Mouse (Mus musculus): ENCODE measurements at regions not wholly inside any gene's neighbourhood (a gene's known extent, or its start where the extent isn't known, plus 50 kb on each side); places are given as distances from the start of the nearest gene placed in this dataset.

- no peak for DNase-seq (ENCODE audit: low spot score in 2 of 2)
These were observed 53.7 kb upstream of the Gm26657 start for GRCm38 (mm10) chr4:56686141-56686540.

DNA sequence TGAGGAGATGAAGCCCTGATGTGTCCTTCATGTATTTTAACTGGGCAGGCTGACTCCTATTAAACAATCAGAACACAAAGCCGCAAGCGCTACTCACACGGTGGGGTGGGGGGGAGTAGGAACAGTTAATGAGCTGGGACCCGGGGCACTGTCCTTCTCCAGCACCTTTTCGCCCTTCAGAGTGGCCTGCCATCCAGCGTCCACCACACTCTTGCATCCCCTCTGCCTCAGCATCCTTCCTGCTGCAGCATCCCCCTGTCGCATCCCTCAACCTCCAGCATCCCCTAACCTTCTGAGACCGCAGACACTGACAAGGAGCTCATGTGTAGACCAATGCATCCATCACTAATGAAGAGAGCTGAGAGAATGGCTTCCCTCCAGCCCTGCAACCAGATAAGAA lies 54.2 kb upstream of the Gm26657 start:
- no peak for DNase-seq (ENCODE audit: low spot score in 2 of 2)

DNA sequence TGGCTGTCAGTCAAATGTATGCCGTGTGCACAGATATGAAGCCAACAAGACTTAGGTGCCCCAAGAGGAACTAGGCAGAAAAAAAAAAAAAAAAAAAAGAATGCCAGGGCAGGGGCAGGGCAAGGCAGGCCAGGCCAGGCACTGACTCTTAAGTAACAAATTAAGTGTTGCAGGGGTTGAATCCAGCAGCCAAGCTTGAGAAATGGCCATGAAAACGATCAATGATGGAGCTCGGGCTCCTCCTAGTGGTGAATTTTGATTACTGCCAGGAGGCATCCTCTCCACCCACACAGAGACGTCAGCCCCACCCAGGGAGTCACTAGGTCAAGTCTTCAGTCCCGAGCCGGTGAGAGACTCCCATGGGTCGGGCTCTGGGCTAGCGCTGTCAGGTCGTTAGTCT lies 54.7 kb upstream of the Gm26657 start:
- DNase-seq (ENCODE audit: low spot score in 2 of 2): peak; percentile 77 to 84

GRCm38 (mm10) chr4:56684031-56684430 lies 55.8 kb upstream of the Gm26657 start:
- no peak for DNase-seq (ENCODE audit: low spot score in 2 of 2)

- DNase-seq (ENCODE audit: low spot score in 2 of 2): no peak
These were observed 58.7 kb upstream of the Gm26657 start for GRCm38 (mm10) chr4:56681121-56681520.

- DNase-seq (ENCODE audit: low spot score in 2 of 2): no peak
These were observed 66.0 kb upstream of the Gm26657 start for GRCm38 (mm10) chr4:56673868-56674267.

GRCm38 (mm10) chr4:56664921-56665320 lies 74.9 kb upstream of the Gm26657 start:
- no peak for DNase-seq (ENCODE audit: low spot score in 2 of 2)

GRCm38 (mm10) chr4:56661816-56662215 lies 78.1 kb upstream of the Gm26657 start:
- no peak for DNase-seq (ENCODE audit: low spot score in 2 of 2)

- DNase-seq (ENCODE audit: low spot score in 2 of 2): no peak
These were observed 82.8 kb upstream of the Gm26657 start for GRCm38 (mm10) chr4:56657046-56657445.

DNA sequence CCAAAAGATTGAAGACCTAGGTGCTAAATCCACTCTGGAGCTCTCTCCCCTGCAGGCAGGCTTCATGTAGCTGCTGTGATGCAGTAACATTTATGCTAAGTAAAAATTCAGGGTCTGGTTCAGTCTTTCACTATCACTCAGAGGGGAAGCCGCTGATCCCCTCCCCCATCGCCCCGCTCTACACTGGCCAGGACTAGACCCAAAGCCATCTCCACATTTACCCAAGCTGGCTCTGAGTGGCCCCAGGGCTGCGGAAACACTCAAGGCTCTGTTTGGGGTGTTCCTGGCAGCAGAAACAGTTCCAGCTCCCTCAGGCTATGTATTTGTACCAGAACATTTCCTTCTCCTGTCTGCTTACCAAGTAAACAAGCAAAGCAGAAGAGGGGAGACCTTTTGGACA lies 85.5 kb upstream of the Gm26657 start:
- peak; percentile 63 to 69 for DNase-seq (ENCODE audit: low spot score in 2 of 2)

DNA sequence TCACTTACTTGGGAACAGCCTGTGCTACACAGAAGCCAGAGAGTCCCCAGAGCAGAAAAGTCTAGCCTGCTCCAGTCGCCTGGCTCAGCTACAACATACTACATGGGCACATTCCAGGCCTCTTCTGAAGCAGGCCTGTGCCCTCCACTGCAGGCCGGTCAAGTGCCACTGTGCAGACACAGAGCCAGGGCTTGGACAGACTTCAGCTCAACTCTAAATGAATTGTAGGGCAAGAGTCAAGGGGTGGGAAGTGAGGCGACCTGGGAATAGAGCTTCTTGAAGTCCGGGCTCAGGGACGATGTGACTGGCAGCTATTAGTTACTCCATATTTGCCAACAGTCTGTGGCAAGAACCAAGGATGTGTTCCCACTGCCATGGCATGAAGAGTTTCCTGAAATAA lies 87.1 kb upstream of the Gm26657 start:
- DNase-seq (ENCODE audit: low spot score in 2 of 2): no peak

DNA sequence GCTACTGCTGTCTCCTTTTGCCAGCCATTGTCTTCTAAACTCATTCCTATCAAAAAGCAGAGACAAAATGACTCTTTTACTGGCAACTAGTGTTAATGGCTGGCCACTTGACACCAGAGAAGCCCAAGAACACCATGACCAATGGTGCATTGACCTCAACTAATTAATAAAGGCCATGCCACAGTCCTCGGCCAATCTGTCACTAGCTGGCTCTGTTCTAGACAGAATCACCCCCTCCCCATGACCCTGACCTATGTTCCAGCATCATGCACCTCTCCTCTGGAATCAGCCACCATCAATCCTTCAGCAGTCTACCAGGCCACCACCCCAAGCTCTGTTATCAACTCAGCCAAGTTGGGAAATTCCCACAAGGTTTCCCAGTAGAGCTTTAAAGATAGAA lies 90.1 kb upstream of the Gm26657 start:
- no peak for DNase-seq (ENCODE audit: low spot score in 2 of 2)

DNA sequence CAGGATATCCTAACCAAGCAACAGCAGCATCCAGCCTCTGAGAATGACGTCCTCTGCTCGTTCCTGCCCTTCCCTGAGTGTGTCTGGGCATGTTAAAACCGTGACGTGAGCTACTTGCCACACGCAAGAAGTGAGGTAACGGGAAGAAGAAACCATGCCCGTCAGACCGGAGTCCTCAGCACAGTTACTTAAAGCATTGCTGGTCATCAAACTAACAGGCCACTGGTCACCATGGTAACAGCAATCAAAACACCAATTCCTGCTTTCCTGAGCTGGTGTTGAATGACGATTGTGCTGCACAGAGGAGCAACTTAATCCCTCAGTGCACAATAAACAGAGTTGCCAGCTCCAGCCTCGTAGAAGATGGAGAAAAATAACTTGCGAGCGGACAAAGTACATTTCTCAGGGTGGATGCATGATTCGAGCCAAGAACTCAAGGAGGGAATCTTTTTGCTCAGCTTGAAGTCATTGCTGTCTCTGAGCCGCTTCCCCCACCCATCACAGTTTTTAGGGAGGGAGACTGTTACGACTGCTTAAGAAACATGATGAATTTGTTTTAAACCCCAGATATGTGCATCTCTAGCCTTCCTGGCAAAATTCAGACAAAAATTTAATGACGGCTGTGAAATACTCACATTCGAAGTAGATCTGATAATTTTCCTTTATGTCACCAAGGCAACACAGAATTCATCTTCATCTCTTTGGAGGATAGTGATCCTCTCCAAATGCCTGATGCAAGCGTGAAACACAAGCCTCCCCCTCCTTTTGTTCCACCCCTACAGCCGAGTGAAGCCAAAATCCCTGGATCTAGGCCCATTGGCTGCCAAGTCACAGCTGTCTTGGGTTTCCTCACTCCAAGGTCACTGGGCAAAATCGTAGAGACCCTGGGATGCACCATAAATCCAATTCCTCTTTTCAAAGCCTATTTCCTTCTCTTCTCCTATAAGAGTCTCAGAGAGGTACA lies 95.6 kb upstream of the Gm26657 start:
- peak; percentile 36 to 65 for DNase-seq (ENCODE audit: low spot score in 2 of 2)

DNA sequence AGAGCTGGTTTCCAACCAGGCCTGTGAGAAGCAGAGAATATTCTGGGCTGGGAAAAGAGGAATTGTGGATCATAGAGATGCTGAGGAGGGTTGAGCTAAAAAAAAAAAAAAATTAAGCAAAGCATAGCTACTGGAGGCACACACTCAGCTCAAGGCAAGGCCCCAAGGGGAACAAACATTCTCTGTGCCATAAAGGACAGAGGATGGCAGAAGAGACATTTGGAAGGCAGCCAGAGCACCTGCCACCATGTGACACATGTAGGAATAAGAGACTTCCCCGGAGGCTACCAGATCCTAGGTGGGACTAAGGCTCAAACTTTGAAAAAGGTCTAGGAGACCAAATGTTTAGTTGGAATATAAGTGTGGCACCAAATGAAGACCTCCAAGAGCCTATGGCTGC lies 96.4 kb upstream of the Gm26657 start:
- DNase-seq (ENCODE audit: low spot score in 2 of 2): no peak

- no peak for DNase-seq (ENCODE audit: low spot score in 2 of 2)
These were observed 100.2 kb upstream of the Gm26657 start for GRCm38 (mm10) chr4:56639709-56640108.

GRCm38 (mm10) chr4:56638704-56639478 lies 101.0 kb upstream of the Gm26657 start:
- DNase-seq (ENCODE audit: low spot score in 2 of 2): no peak

DNA sequence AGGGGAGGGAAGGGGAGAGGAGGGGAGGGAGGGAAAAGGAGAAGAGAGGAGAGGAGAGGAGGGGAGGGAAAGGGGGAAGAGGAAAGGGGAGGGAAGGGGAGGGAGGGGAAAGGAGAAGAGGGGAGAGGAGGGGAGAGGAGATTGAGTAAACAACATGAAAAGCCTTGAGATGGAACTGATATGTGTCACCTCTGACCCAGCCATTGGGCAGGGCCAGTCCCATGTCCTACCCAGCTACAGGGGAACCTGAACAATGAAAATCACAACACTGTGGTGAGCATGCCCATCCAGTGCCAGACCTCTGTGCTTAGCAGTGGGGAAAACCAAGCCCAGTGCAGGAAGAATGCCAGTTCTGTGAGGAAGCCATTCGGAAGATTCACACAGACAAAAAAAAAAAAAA lies 103.6 kb upstream of the Gm26657 start:
- no peak for DNase-seq (ENCODE audit: low spot score in 2 of 2)

- no peak for DNase-seq (ENCODE audit: low spot score in 2 of 2)
These were observed 106.3 kb upstream of the Gm26657 start for GRCm38 (mm10) chr4:56633528-56633927.

DNA sequence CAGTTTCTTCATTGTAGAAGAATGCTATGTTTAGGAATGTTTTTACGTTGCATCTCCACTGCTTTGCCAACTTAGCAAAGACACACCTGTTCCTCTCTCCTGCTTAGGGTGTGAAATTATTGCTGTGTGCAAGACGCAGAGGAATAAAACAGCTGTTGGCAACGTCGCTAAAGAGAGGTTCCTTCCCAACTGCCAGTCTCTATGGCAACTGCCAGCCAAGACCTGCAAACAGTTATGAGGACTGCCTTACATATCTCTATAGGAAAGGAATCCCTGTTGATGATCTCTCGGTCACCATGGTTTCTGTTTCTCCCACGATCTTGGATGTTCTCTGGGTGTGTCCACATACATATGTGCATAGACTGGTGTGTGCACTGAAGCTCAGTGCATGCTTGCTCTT lies 109.6 kb upstream of the Gm26657 start:
- peak; percentile 53 to 80 for DNase-seq (ENCODE audit: low spot score in 2 of 2)

- peak in 1 of 2 experiments; percentile 36 for DNase-seq (ENCODE audit: low spot score in 2 of 2)
These were observed 112.7 kb upstream of the Gm26657 start for GRCm38 (mm10) chr4:56627206-56627605.

DNA sequence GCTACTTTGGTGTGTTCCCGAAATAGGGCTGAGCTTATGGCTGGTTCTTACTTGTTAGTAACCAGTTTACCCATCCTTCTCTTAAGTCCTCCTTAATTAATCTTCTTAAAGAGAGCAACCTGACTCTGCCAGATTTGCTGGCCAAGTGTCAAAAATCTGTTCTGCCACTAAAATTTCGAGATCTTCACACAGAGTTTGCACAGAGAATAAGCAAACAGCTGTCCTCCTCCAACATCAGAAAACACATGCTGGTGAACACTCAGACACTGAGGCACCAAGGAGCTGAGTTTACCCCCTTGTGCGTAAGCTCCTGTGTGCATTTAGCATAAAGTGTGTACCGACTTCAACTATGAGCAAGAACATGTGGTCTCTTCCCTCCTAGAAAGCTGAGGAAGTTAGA lies 118.1 kb upstream of the Gm26657 start:
- DNase-seq (ENCODE audit: low spot score in 2 of 2): no peak

DNA sequence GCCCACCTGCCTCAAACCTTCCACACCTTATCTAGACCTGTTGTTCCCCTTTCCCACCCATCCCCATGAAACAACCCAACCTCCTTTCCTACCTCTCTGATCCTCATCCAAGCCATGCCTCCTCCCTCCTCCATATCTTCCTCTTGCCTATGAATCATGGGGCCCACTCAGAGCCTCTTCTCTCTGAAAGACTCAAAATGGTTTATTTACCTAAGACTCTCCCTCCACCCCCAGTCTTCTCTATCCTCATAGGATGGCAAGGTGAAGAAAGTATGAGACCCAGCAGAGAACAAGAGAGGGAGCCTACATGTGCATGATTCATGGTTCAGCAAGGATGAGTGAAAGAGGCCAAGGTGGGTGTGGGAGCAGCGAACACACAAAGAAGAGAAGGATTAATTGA lies 118.5 kb upstream of the Gm26657 start:
- DNase-seq (ENCODE audit: low spot score in 2 of 2): no peak

- DNase-seq (ENCODE audit: low spot score in 2 of 2): no peak
These were observed 119.2 kb upstream of the Gm26657 start for GRCm38 (mm10) chr4:56620628-56621027.
